Mouse (Mus musculus) midbrain, postnatal 0 days (tissue): ENCODE measurements around the gene Arid1b. TPM values are rescaled to one million over a fixed set of nuclear protein-coding genes. Genes with fewer than 3 reads are reported as not detected.

Source experiments
- ATAC-seq: fragments of 200-750 bp; cut with Nextera tagmentation; 2 replicates; pipeline ENCODE4 v1.8.0; 2017; ENCODE audit warnings: moderate number of reproducible peaks, mild to moderate bottlenecking, moderate TSS enrichment, moderate library complexity; ENCODE audit not compliant: low FRiP score
- DNase-seq: peaks from one replicate; pipeline ENCODE4 v3.0.0-alpha.2; 2015; ENCODE audit warnings: low spot score
- H3K27ac ChIP-seq: fragments of 300-500 bp; sonication (generic); 2 replicates; pipeline ENCODE4 v1.5.1; 2014; ENCODE audit warnings: low read depth, mild to moderate bottlenecking, low read length, mixed read lengths
- H3K27me3 ChIP-seq: fragments of 300-500 bp; sonication (generic); 2 replicates; pipeline ENCODE4 v1.6.1; 2014; ENCODE audit warnings: low read length, control low read depth, mixed read lengths; ENCODE audit not compliant: insufficient read depth
- H3K36me3 ChIP-seq: fragments of 300-500 bp; sonication (generic); 2 replicates; pipeline ENCODE4 v1.6.1; 2014; ENCODE audit warnings: low read length, control low read depth, mixed read lengths; ENCODE audit not compliant: insufficient read depth
- H3K4me1 ChIP-seq: fragments of 300-500 bp; sonication (generic); 2 replicates; pipeline ENCODE4 v1.6.1; 2014; ENCODE audit warnings: mild to moderate bottlenecking, control low read depth, antibody characterized with exemption, low read length, mixed read lengths; ENCODE audit not compliant: insufficient read depth
- H3K4me2 ChIP-seq: fragments of 300-500 bp; sonication (generic); 2 replicates; pipeline ENCODE4 v1.6.1; 2014; ENCODE audit warnings: low read depth, mild to moderate bottlenecking, low read length, mixed read lengths; ENCODE audit not compliant: poor library complexity, severe bottlenecking
- H3K4me3 ChIP-seq: fragments of 300-500 bp; sonication (generic); 2 replicates; pipeline ENCODE4 v1.5.1; 2014; ENCODE audit warnings: low read depth, mild to moderate bottlenecking, low read length, moderate library complexity
- H3K9ac ChIP-seq: fragments of 300-500 bp; sonication (generic); replicated peaks from 2 replicates; pipeline ENCODE4 v1.6.1; 2014; ENCODE audit warnings: mild to moderate bottlenecking, low read length, moderate library complexity, mixed read lengths; ENCODE audit not compliant: poor library complexity, severe bottlenecking
- H3K9me3 ChIP-seq: fragments of 300-500 bp; sonication (generic); 2 replicates; pipeline ENCODE4 v1.6.1; 2016; ENCODE audit warnings: low read length, control low read depth
- CTCF ChIP-seq: IDR thresholded peaks from 2 replicates; pipeline ENCODE4 v1.5.1; 2016; ENCODE audit warnings: antibody characterized with exemption, mild to moderate bottlenecking
- WGBS: fragments of 180-500 bp; shearing (Covaris S2); extraction: QIAGEN DNeasy Blood & Tissue Kit; methylation state at CpG from one replicate; pipeline ENCODE4 v1.1.7; 2014; 5-methylcytosine and 5-hydroxymethylcytosine counted together
- polyA plus RNA-seq: library from polyadenylated mRNA; unstranded; fragments of >200 nt; fragmentation: Nextera tagmentation; extraction: Ambion mirVana; gene quantifications from 2 replicates; pipeline ENCODE4 v1.2.1, GENCODE M21; 2015
- total RNA-seq: library from RNA; depleted of rRNA; stranded (reverse); fragments of >200 nt; gene quantifications from 2 replicates; pipeline ENCODE4 v1.2.3, GENCODE M21; 2014

Gene Arid1b
- total and polyA plus RNA-seq, 2 experiments from 2014 or later, result 11.9 to 73.3 TPM

DNA sequence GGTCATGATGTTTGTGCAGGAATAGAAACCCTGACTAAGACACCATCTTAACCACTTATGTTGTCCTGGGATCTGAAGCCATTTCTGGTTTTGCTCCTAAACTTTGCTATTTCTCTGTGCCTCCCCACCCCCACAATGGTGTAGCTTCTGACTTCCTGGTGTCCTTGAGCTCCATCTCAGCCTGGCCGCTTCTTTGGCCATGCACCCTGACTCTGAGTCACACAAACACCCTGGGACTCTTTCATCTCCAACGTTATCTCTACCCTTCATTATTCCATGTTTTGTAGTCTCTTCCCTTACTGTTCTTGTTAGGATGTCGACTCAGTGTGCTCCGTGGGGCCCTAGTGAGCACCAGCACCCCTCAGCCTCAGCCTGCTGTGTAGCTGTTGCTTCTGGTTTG, 78.4 kb downstream of the Arid1b start:
- Histone ChIP-seq H3K4me3 (no peak overlapping the region), H3K4me2 (no peak overlapping the region), H3K36me3 (no peaks in the 10 kb centered on the region), H3K9me3 (no peaks in the 10 kb centered on the region), H3K4me1 (peaks cover 4% of the 10 kb centered on the region), H3K27me3 (no peaks in the 10 kb centered on the region), H3K9ac (no peak overlapping the region), H3K27ac (no peak overlapping the region)
- TF ChIP-seq CTCF, result no peak
- DNase-seq (no peak), ATAC-seq (no peak)
- WGBS, result 74% methylated on average over 4 of the region's 4 CpGs

DNA sequence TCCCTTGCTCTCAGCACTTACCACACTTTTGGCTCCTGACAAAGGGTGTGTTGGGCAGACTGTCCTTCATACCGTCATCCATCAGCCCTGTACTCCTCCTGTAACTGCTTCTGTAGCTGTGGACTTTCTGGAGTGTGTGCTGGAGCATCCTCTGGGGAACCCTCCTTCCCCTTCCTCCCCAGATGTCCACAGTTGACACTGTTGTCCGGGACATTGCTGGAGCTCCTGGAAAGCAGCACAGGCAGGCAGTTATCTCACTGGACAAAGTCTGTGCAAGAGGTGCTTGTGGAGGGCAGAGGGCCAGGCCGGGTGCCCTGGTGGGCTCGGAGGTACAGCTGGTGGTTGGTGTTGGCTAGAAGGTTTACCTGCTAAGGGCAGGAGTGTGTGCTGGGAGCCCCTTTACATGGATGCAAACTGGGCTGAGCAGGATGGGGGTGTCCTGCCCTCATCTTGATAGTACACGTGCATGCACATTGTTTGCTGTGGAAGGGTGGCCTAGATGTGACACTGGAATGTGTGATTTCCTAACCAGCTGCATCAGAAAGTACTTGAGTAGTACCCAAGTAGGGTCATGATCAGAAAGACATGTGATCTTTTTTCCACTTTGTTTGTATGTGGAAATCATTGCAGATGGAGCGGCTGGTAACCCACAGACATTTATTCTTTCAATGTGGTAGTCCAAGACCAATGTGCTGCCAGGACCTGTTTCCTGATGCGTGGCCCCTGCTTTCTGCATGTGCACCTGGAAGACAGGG, 80.8 kb downstream of the Arid1b start:
- H3K4me2 ChIP-seq, result no peak overlapping the region
- 85% methylated on average over 7 of the region's 7 CpGs for WGBS
- no peaks in the 10 kb centered on the region for H3K9me3 ChIP-seq
- H3K36me3 ChIP-seq, result no peaks in the 10 kb centered on the region
- peaks cover 11% of the 10 kb centered on the region; the same call in 1 of the 2 replicates for H3K4me1 ChIP-seq
- DNase-seq (no peak), ATAC-seq (no peak)
- H3K9ac ChIP-seq, result no peak overlapping the region
- no peak overlapping the region for H3K4me3 ChIP-seq
- H3K27ac ChIP-seq, result no peak overlapping the region
- no peaks in the 10 kb centered on the region for H3K27me3 ChIP-seq
- no peak for TF ChIP-seq CTCF

DNA sequence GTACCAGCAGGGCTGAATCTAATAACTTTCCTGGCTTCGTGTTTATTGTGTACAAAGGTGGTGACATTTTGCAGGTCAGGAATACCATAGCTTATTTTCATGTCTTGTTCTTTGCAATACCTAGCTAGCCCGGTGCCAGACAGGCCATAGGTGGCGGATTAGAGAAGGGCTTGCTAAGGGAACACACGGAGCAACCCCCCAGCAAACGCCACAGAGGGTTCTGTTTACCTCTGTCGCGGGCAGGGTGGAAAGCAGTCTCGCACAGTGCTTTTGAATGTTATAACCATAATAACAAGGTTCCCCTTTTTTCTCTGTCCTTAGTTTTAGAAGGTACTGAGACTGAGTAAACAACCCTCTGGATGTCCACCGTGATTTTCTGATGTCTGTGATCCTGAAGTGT, 83.9 kb downstream of the Arid1b start:
- Histone ChIP-seq H3K4me3 (no peak overlapping the region), H3K4me1 (peaks cover 14% of the 10 kb centered on the region), H3K9ac (no peak overlapping the region), H3K27ac (no peak overlapping the region), H3K27me3 (no peaks in the 10 kb centered on the region), H3K9me3 (no peaks in the 10 kb centered on the region), H3K36me3 (no peaks in the 10 kb centered on the region), H3K4me2 (no peak overlapping the region)
- no peak for ATAC-seq
- TF ChIP-seq CTCF, result no peak
- WGBS, result 64% methylated on average over 9 of the region's 9 CpGs
- DNase-seq, result no peak

DNA sequence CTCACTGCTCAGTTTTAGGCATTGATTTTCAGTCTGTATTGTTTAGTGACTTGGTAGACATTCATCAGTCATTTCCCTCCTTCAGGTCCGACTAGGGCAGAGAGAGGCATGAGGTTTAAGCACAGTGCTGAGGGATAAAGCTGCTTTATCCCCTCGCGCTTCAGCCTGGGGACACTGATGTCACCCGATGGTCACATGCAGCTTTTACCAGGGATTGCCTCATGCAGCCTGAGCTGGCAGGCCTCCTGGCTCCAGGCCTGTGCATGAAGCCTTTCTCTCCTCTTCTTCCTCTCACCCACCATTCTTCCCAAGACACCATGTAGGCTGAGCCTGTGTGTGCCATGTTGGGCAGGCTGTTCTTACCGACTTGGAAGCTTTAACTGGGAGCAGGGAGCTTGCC, 84.4 kb downstream of the Arid1b start:
- no peak overlapping the region for H3K9ac ChIP-seq
- H3K4me1 ChIP-seq, result peaks cover 14% of the 10 kb centered on the region
- no peak overlapping the region for H3K27ac ChIP-seq
- H3K4me3 ChIP-seq, result no peak overlapping the region
- no peaks in the 10 kb centered on the region for H3K27me3 ChIP-seq
- no peak overlapping the region for H3K4me2 ChIP-seq
- no peak for TF ChIP-seq CTCF
- H3K36me3 ChIP-seq, result no peaks in the 10 kb centered on the region
- no peaks in the 10 kb centered on the region for H3K9me3 ChIP-seq
- 25% methylated on average over 5 of the region's 5 CpGs for WGBS
- ATAC-seq (no peak), DNase-seq (no peak)

DNA sequence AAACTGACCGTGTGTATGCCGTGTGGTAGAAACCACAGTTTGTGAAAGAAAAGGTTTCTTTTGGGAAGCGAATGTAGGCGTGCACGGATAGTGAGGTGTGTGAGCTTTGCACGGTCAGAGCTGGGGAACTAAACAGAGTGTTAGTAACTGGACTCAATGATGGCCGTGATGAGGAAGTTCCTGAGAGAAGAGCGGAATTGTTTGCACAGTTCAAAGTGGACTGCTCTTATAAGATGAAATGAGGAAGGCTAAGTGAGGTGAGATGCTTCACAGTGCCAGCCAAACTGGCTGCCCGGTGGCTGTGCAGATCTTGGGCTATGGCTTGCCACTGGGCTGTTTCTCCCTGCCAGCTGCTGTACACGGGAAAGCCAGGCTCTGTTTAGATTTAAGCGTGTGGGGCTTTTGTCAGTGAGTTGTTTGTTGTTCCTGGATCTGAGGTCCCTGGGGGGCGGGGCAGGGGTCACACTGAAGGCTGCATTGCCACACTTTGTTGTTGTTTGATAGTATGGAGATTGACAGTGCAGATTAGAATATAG, 86.8 kb downstream of the Arid1b start:
- no peak for TF ChIP-seq CTCF
- Histone ChIP-seq H3K4me3 (no peak overlapping the region), H3K27me3 (no peaks in the 10 kb centered on the region), H3K4me2 (no peak overlapping the region), H3K4me1 (peaks cover 14% of the 10 kb centered on the region), H3K27ac (no peak overlapping the region), H3K9me3 (no peaks in the 10 kb centered on the region), H3K36me3 (no peaks in the 10 kb centered on the region), H3K9ac (no peak overlapping the region)
- WGBS, result 68% methylated on average over 12 of the region's 12 CpGs
- DNase-seq (no peak), ATAC-seq (no peak)

DNA sequence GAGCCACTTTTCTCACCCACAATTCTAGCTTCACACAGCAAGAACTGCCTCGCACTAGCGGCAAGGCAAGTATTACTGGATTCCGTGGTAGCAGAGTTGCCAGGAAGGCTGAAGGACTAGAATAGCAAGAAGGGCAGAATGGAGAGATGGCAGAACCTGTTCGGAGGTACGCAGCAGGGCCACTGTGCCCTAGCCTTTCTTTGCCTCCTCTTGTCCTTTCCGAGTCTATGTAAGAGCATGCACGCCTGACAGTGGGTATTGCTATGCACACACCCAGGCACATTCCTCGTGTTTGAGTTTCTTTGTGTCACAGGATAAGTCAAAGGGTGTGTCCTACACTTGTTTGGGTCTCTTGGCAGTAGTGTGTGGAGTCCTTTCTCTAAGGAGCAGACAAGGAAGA, 88.1 kb downstream of the Arid1b start:
- no peak for TF ChIP-seq CTCF
- ATAC-seq (no peak), DNase-seq (no peak)
- WGBS, result 78% methylated on average over 8 of the region's 8 CpGs
- Histone ChIP-seq H3K36me3 (no peaks in the 10 kb centered on the region), H3K27ac (no peak overlapping the region), H3K27me3 (no peaks in the 10 kb centered on the region), H3K9me3 (no peaks in the 10 kb centered on the region), H3K4me3 (no peak overlapping the region), H3K4me2 (no peak overlapping the region), H3K4me1 (peaks cover 17% of the 10 kb centered on the region; the same call in 1 of the 2 replicates), H3K9ac (no peak overlapping the region)
